Mouse (Mus musculus) heart, embryonic 16.5 days (tissue): Measurements from ENCODE around the gene Grm7. TPM values are rescaled to one million over a fixed set of nuclear protein-coding genes. Genes with fewer than 3 reads are reported as not detected.

Experiments
- ATAC-seq: fragments of 200-750 bp; cut with Nextera tagmentation; replicated peaks from 2 replicates; pipeline ENCODE4 v1.8.0; 2017; ENCODE audit warnings: moderate number of reproducible peaks; ENCODE audit not compliant: insufficient read depth, low FRiP score; ENCODE audit errors: extremely low read depth
- H3K27ac ChIP-seq: fragments of 300-500 bp; sonication (generic); 2 replicates; pipeline ENCODE4 v1.5.1; 2014; ENCODE audit warnings: mild to moderate bottlenecking, low read length, control low read depth, moderate library complexity
- H3K27me3 ChIP-seq: fragments of 300-500 bp; sonication (generic); 2 replicates; pipeline ENCODE4 v1.6.1; 2014; ENCODE audit warnings: low read length, mixed read lengths; ENCODE audit not compliant: control insufficient read depth, insufficient read depth
- H3K36me3 ChIP-seq: fragments of 300-500 bp; sonication (generic); 2 replicates; pipeline ENCODE4 v1.6.1; 2014; ENCODE audit not compliant: control insufficient read depth, insufficient read depth
- H3K4me1 ChIP-seq: fragments of 300-500 bp; sonication (generic); 2 replicates; pipeline ENCODE4 v1.6.1; 2014; ENCODE audit warnings: low read length, mixed read lengths; ENCODE audit not compliant: control insufficient read depth, insufficient read depth
- H3K4me2 ChIP-seq: fragments of 300-500 bp; sonication (generic); 2 replicates; pipeline ENCODE4 v1.6.1; 2014; ENCODE audit warnings: low read depth, mild to moderate bottlenecking, control low read depth, low read length
- H3K4me3 ChIP-seq: fragments of 300-500 bp; sonication (generic); 2 replicates; pipeline ENCODE4 v1.5.1; 2014; ENCODE audit warnings: mild to moderate bottlenecking, control low read depth, low read length
- H3K9ac ChIP-seq: fragments of 300-500 bp; sonication (generic); 2 replicates; pipeline ENCODE4 v1.6.1; 2014; ENCODE audit warnings: low read length, control low read depth
- H3K9me3 ChIP-seq: fragments of 300-500 bp; sonication (generic); replicated peaks from 2 replicates; pipeline ENCODE4 v1.6.1; 2016; ENCODE audit warnings: low read length; ENCODE audit not compliant: control insufficient read depth
- WGBS: fragments of 180-500 bp; shearing (Covaris S2); extraction: QIAGEN DNeasy Blood & Tissue Kit; methylation state at CpG from one replicate; pipeline ENCODE4 v1.1.7; 2014; 5-methylcytosine and 5-hydroxymethylcytosine counted together
- polyA plus RNA-seq: library from polyadenylated mRNA; unstranded; fragments of >200 nt; fragmentation: Nextera tagmentation; extraction: Ambion mirVana; gene quantifications from 2 replicates; pipeline ENCODE4 v1.2.1, GENCODE M21; 2015

Gene Grm7
- polyA plus RNA-seq, 1 experiment from 2014 or later, result 0.47 TPM

DNA sequence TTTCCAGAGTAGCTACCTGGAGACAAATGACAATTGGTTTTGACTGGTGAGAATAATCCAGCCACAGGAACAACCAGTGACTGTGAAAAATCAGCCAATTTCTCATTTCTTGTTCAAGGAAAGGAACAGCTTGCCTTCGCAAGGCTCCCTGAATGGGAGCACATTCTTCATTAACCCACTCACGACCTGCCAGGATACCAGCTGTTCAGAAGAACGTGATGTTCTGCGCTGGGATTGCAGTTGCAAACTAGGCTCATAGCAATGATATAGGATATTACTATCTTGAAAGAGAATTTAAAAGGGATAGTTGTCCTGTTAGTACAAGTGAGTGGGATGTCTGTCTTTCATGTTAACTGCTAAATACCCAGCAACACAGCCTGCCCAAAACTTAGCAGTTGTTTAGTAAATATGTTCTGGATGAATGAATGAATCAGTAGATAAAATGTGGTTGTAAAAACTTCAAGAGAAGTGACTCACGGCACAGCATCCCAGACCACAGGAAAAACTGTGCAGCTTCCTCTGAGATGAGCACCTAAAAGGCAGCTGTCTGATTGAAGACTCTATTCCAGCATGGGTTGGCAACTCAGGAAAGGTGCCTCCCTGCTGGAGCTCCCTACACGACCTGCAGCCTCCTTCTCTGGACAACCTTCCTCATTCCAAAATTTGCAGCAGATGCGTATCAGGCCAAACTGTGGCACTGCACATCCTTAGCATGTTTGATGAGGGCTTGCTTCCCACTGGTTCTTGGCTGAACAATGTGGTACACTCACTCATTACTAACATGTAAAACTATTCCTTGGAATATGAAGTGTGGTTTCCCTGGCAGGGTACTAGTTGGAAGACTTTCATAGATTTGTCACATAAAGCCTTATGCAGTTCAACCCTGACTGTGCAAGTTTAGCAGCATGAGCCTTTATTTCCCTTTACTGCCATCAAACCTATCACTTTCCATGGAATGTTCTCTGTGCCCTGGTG lies 408.9 kb downstream of the Grm7 start:
- H3K27ac ChIP-seq, result no peak overlapping the region
- H3K27me3 ChIP-seq, result no peaks in the 10 kb centered on the region
- no peak overlapping the region for H3K4me3 ChIP-seq
- H3K36me3 ChIP-seq, result no peaks in the 10 kb centered on the region
- H3K9ac ChIP-seq, result no peak overlapping the region
- H3K4me1 ChIP-seq, result no peaks in the 10 kb centered on the region
- no peak for ATAC-seq
- no peak overlapping the region for H3K4me2 ChIP-seq
- 0 out of 2 replicates have a peak, but pooled peaks cover 2% of the 10 kb centered on the region for H3K9me3 ChIP-seq
- 63% methylated on average over 7 of the region's 7 CpGs for WGBS

DNA sequence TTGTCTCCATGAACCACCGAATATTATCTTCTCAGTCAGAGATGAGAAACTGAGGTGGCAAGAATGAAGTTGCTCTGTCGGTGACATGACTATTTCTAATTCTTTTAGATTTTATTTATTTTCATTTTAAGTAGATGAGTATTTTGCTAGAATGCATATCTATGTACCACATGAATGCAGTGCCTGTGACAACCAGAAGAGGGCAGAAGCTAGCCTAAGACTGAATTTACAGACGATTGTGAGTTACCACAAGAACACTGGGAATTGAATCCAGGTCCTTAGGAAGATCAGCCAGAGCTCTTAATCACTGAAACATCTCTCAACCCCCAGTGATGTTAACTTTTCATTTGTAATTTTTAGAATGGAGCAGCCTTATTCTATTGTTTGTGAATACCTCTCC lies 412.4 kb downstream of the Grm7 start:
- no peak overlapping the region for H3K9ac ChIP-seq
- 68% methylated on average over 3 of the region's 3 CpGs for WGBS
- H3K27me3 ChIP-seq, result no peaks in the 10 kb centered on the region
- H3K9me3 ChIP-seq, result 0 out of 2 replicates have a peak, but pooled peaks cover 2% of the 10 kb centered on the region
- H3K4me2 ChIP-seq, result no peak overlapping the region
- no peak overlapping the region for H3K27ac ChIP-seq
- no peaks in the 10 kb centered on the region for H3K4me1 ChIP-seq
- ATAC-seq, result no peak
- H3K4me3 ChIP-seq, result no peak overlapping the region
- H3K36me3 ChIP-seq, result no peaks in the 10 kb centered on the region

DNA sequence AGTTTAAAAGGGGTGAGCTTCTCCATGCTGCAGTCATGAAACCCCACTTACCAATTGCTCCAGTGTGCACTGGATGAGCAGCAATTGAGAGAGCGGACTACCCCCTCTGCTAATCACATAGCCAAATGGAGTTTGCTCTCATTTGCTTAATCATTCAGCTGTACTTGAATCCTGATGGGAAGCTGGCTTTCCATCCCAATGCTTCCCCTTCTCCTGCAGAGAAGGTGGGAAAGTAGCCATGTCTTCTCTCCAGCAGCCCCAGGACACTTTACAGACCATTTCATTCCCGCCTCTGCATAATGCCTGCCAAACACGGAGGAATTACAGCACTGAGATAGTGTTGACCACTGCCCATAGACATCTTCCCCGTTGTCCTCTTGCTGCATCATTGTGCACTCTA lies 414.6 kb downstream of the Grm7 start:
- H3K9me3 ChIP-seq, result 0 out of 2 replicates have a peak, but pooled peaks cover 2% of the 10 kb centered on the region
- H3K4me1 ChIP-seq, result no peaks in the 10 kb centered on the region
- no peak overlapping the region for H3K4me3 ChIP-seq
- no peak overlapping the region for H3K9ac ChIP-seq
- no peaks in the 10 kb centered on the region for H3K27me3 ChIP-seq
- 59% methylated on average over 4 of the region's 4 CpGs for WGBS
- H3K36me3 ChIP-seq, result no peaks in the 10 kb centered on the region
- H3K27ac ChIP-seq, result no peak overlapping the region
- no peak overlapping the region for H3K4me2 ChIP-seq
- no peak for ATAC-seq

DNA sequence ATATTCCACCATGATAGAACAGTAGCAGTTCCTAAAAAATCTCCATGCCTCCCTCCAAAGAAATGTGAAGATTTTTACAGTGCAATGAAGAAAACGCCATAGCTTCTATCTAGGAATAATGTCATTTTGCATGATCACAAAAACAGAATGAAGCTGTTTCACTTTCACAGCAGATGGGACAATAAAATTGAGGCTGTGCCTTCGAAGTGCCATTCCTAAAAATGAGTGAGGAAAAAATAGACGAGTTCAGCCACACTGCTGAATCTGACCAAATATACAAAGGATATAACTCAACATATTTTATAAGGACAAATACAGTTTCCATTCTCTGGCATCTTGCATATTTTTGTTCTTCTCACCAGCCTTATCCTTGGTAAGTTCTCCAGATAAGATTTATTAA lies 439.2 kb downstream of the Grm7 start:
- Histone ChIP-seq H3K36me3 (no peaks in the 10 kb centered on the region), H3K4me1 (no peaks in the 10 kb centered on the region), H3K9ac (no peak overlapping the region), H3K4me3 (no peak overlapping the region), H3K27ac (no peak overlapping the region), H3K4me2 (no peak overlapping the region), H3K27me3 (no peaks in the 10 kb centered on the region), H3K9me3 (no peaks in the 10 kb centered on the region)
- 68% methylated on average over 3 of the region's 3 CpGs for WGBS
- no peak for ATAC-seq

DNA sequence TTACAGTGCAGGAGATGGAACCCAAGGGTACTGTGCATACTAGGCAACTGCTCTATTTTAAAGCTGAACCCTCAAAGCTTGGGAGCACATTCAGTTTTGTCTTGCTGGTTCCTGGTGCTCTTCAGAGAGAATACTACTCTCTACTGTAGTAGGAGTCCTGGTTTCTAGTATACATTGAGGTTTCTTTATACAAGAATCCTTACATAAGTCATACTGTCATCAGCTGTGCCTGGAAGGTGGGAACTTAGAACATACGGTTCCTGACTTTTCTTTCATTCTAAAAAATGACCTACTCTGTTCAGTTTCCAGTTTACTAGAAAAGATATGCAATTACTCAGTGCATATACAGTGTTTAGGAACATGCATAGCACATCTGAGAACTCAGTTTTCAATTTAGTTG lies 449.4 kb downstream of the Grm7 start:
- no peaks in the 10 kb centered on the region for H3K27me3 ChIP-seq
- H3K9ac ChIP-seq, result no peak overlapping the region
- H3K9me3 ChIP-seq, result no peaks in the 10 kb centered on the region
- H3K36me3 ChIP-seq, result no peaks in the 10 kb centered on the region
- H3K27ac ChIP-seq, result no peak overlapping the region
- no peaks in the 10 kb centered on the region for H3K4me1 ChIP-seq
- H3K4me3 ChIP-seq, result no peak overlapping the region
- 76% methylated on average over 1 of the region's 1 CpGs for WGBS
- H3K4me2 ChIP-seq, result no peak overlapping the region
- no peak for ATAC-seq

DNA sequence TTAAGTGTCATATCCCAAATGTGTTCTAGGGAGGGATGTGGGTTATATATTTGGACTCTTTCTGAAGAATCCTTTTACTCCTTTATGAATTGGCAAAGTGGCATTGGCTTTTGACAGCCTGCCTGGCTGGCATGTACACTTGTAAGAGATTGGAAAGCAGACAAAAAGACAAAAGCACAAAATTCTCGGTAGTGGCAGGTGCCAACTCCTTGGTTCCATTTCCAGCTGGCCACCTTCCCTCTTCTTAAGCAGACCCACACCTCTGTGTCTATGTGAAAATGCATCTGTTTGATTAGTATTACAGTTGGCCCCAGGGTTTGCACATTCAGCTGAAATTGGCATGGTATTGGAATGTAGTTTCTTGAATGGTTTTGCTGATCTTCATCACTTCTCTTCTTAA lies 460.1 kb downstream of the Grm7 start:
- H3K27me3 ChIP-seq, result no peaks in the 10 kb centered on the region
- H3K36me3 ChIP-seq, result no peaks in the 10 kb centered on the region
- ATAC-seq, result no peak
- H3K27ac ChIP-seq, result no peak overlapping the region
- H3K9ac ChIP-seq, result no peak overlapping the region
- H3K9me3 ChIP-seq, result no peaks in the 10 kb centered on the region
- no peak overlapping the region for H3K4me3 ChIP-seq
- WGBS, result 67% methylated on average over 1 of the region's 1 CpGs
- H3K4me1 ChIP-seq, result no peaks in the 10 kb centered on the region
- no peak overlapping the region for H3K4me2 ChIP-seq

DNA sequence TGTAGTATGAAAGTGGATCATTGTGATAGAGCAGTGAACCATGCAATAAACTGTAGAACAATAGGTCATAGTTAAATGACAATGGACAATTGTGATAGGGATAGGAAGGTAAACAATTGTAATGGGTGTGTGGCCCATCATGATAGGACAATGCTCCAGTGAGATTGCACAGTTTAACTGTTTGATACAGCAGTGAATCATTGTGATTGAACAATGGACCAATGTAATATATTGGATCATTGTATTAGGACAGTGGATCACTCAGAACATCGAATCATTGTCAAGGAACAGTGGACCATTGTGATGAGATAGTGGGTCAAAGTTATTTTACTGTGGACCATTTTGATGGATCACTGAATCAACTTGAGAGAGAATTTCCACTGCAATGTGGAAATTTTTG lies 515.7 kb downstream of the Grm7 start:
- no peak overlapping the region for H3K27ac ChIP-seq
- no peak overlapping the region for H3K4me3 ChIP-seq
- ATAC-seq, result no peak
- no peaks in the 10 kb centered on the region for H3K36me3 ChIP-seq
- H3K9ac ChIP-seq, result no peak overlapping the region
- H3K27me3 ChIP-seq, result no peaks in the 10 kb centered on the region
- no peak overlapping the region for H3K4me2 ChIP-seq
- WGBS, result 53% methylated on average over 1 of the region's 1 CpGs
- H3K4me1 ChIP-seq, result no peaks in the 10 kb centered on the region
- no peaks in the 10 kb centered on the region for H3K9me3 ChIP-seq

DNA sequence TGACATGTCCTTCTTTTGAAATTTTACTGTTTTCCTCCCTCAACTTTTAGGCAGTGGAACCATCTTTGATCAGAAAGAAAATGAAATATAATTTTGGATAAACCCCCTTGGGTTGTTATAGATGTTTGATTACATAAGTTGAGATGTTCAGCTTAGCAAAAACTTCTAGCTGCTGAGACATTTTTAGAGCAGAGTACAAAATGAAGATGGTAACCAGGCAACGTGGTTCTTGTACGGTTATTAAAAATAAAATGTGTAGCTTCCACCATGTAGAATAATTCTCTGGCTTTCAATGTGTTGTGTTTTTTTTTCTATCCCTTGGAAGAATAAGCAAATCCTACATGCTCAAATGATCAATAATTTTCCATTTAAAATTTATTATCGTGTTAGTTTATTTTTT lies 550.0 kb downstream of the Grm7 start:
- no peak overlapping the region for H3K4me3 ChIP-seq
- H3K36me3 ChIP-seq, result no peaks in the 10 kb centered on the region
- no peaks in the 10 kb centered on the region for H3K9me3 ChIP-seq
- ATAC-seq, result no peak
- WGBS, result 84% methylated on average over 3 of the region's 3 CpGs
- H3K4me2 ChIP-seq, result no peak overlapping the region
- no peaks in the 10 kb centered on the region for H3K4me1 ChIP-seq
- H3K27ac ChIP-seq, result no peak overlapping the region
- no peak overlapping the region for H3K9ac ChIP-seq
- no peaks in the 10 kb centered on the region for H3K27me3 ChIP-seq

DNA sequence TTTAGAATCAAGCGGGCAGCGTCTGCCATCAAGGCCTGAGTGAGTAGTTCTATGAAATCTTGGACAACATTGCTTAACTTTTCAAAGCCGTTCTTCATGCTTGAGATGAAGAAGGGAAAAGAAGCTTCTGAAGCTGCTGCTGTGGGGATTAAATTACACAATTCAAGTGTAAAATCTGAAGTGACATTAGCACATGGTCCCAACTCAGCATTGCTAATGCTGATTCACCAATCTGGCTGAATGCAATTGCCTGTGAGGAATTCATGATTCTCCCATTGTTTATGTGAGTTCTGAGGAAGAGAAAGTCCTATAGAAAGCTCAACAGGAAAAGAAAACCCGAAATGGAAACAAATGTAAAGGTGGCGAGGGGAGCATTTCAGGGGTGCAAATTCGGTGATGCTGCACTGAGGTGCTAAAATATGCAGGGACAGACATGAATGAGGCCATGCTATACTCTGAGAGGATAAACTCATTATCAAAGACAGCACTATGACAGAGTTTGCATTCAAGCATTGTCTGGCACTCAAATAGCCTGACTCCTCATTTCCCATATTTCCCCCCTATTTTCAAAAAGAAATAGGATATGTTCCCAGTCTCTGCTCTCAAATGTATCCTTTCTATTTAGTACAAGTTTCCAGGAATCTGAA lies 575.8 kb downstream of the Grm7 start:
- no peak overlapping the region for H3K9ac ChIP-seq
- H3K36me3 ChIP-seq, result no peaks in the 10 kb centered on the region
- H3K4me2 ChIP-seq, result no peak overlapping the region
- H3K27me3 ChIP-seq, result no peaks in the 10 kb centered on the region
- no peaks in the 10 kb centered on the region for H3K4me1 ChIP-seq
- H3K4me3 ChIP-seq, result no peak overlapping the region
- H3K9me3 ChIP-seq, result no peaks in the 10 kb centered on the region
- no peak for ATAC-seq
- no peak overlapping the region for H3K27ac ChIP-seq
- WGBS, result 69% methylated on average over 6 of the region's 6 CpGs
